Mouse (Mus musculus) T-cell, adult 2 months (primary cell): ENCODE measurements at regions not wholly inside any gene's neighbourhood (a gene's known extent, or its start where the extent isn't known, plus 50 kb on each side); places are given as distances from the start of the nearest gene placed in this dataset.
"Not testable (repeated sequence)": the region's sequence is repeated elsewhere in the genome, so short reads cannot be mapped to it uniquely, and the experiment has no call there.

ENCODE experiments used
- DNase-seq: peaks from one replicate; pipeline ENCODE4 v3.0.0; 2022; ENCODE audit warnings: low spot score

- not testable (repeated sequence) for DNase-seq
Measured at GRCm38 (mm10) chr19:8496561-8496960, 91.7 kb upstream of the Slc22a30 start.

GRCm38 (mm10) chr19:8497526-8497925 lies 92.6 kb upstream of the Slc22a30 start:
- not testable (repeated sequence) for DNase-seq

GRCm38 (mm10) chr19:8517721-8518120 lies 73.3 kb upstream of the Slc22a8 start:
- DNase-seq, result peak; percentile 5

- DNase-seq, result peak; percentile 82
Measured at GRCm38 (mm10) chr19:8518273-8518672, 72.8 kb upstream of the Slc22a8 start.

- DNase-seq, result peak; percentile 84
Measured at GRCm38 (mm10) chr19:8518933-8519332, 72.1 kb upstream of the Slc22a8 start.

GRCm38 (mm10) chr19:8534597-8534996 lies 56.5 kb upstream of the Slc22a8 start:
- DNase-seq, result no peak

GRCm38 (mm10) chr19:8536085-8536484 lies 55.0 kb upstream of the Slc22a8 start:
- DNase-seq, result no peak
